Mouse (Mus musculus) adrenal gland, postnatal 10 days (tissue): ENCODE data around the gene Pdgfra. TPM values are rescaled to one million over a fixed set of nuclear protein-coding genes. Genes with fewer than 3 reads are reported as not detected.

Source experiments
- DNase-seq: peaks from one replicate; pipeline ENCODE4 v3.0.0; 2021; ENCODE audit warnings: mixed read lengths
- microRNA-seq: library from miRNA; unstranded; fragments of <30 nt; microRNA quantifications from one replicate; pipeline ENCODE4 v1.2.0, GENCODE M21; 2021
- total RNA-seq, 2 experiments: library from RNA; stranded (reverse); gene quantifications; 2 replicates each; pipeline ENCODE4 v1.2.3; 2021

Gene Pdgfra
- total RNA-seq, 2 experiments from 2014 or later, result 32.1 to 35.6 TPM

DNA sequence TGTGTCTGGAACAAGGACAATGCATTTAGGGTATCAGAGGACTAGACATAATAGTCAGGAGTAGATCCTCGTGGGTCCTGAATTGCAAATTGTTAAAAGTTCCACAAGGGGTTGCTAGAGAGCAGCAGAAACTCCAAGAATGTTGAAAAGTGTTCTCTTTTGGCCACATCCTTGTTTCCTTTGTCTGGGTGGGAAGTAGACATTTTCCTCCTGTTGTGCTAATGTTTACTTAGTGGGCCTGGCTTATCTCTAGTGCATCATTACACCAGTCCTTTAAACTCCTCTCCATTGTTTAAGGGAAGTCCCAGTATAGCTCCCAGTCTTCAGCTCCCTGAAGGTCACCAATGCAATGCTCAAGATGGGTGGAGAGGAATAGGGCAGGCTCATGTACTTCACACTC, 57.9 kb downstream of the Pdgfra start:
- DNase-seq, result peak; percentile 10

DNA sequence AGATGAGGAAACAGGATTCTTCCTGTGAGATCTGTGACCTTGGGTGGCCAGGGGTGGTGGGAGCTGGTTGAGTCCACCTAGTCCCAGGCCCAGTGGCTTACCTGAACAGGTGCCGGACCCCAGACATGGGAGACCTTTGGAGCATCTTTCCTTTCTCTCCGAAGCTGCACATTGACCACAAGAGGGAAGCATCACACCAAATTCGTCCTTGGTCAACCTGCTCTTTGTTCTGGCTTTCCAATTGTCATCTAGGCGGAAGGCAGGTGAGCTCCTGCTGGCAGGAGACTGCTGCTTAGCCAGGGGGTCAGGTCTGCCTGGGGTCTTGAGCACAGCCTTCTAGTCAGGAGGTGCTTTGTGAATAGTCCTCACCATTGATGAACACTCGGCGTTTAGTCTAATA, 62.4 kb downstream of the Pdgfra start:
- DNase-seq, result peak; percentile 12

DNA sequence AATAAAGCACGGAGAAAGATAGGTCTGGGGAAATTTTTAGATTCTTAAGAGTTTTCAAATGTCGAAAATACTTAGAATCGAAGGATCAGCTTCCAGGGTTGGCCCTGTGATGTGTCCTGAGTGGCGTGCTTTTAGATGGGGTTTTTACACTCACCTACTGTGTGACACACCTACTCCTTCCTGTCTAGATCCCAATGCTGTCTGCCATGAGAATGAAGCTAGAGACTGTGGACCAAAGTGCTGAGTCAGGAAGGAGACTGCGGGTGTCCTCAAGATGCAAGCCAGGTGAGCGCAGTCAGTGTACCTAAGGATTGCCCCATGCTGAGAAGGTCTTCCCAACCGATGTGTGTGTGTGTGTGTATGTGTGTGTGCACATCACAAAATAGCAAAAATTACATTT, 62.8 kb downstream of the Pdgfra start:
- DNase-seq, result no peak

DNA sequence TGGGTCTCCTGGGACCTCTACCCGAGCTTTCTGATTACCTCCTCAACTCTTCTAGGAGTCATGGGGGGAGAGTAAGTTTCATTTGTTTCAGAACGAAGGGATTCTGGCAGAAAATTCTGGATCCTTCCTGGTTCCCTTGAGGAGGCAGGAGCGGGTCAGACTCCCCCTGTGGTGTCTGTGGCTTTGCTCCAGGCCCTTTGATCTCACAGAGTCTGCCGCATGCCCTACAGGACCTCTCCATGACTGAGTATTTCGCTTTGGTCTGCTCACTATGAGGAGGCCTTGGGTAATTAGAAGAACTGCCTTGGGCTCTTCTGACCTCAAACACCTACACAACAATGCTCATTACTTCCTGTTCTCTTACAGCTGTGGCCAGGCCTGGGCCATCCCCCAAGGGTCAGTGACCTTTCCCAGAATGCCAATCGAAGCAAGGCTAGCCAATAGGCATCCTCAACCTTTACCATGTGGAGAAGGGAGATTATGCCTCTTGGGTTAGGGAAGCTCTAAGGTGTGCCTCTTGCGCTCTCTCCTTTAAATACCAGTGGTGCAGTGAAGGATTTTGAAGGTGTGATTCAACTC, 63.7 kb downstream of the Pdgfra start:
- no peak for DNase-seq

DNA sequence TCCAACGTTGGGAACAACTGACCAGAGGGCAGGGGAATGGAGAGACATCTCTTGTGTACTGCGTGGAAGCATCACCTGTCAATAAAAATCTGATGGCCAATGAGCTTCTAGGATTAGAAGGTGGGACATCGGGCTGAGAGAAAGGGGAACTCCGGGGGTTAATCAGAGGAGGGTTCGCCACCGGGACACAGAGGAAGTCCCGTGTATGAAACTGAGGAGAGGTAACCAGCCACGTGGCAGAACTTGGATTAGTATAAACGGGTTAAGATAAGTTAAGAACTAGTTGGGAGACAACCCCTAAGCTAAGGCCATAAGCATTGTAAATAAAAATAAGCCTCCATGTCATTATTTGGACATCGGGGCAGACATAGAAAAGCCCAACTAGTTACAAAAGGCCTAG, 69.5 kb downstream of the Pdgfra start:
- DNase-seq, result no peak

DNA sequence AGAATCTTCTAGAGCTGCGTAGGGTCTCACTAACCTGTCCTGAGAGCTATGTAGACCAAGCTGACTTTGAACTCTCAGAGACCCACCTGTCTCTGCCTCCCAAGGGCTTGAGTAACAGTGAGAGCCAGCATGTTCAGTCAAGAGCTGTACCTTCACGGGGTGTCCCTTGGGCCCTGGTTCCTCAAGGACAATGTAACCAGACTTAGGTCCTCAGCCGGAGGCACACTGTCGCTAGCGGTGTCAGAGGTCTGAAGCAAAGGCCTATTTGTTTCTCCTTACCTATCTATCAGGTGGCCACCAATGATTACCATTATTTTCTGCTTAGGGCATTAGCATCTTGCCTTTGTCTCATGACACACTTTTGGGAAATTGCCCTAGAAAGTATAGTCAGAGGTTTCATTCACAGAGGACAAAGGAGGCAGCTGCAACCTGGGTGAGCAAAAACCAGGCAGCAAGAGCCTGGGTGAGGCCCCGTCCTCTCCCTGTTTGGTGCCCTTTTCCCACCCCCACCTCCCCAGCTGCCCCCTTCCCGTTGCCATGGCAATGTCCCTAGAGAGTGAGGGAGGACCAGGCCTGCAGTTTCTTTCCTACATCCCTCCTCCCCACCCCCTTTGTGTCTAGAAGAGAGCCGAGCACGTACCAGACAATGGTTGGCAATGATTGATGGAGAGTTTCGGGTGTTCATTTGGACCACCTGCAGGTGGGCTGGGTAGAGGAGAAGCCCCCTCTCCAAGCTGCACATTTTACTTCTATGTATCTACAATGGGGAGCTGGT, 70.6 kb downstream of the Pdgfra start:
- no peak for DNase-seq

DNA sequence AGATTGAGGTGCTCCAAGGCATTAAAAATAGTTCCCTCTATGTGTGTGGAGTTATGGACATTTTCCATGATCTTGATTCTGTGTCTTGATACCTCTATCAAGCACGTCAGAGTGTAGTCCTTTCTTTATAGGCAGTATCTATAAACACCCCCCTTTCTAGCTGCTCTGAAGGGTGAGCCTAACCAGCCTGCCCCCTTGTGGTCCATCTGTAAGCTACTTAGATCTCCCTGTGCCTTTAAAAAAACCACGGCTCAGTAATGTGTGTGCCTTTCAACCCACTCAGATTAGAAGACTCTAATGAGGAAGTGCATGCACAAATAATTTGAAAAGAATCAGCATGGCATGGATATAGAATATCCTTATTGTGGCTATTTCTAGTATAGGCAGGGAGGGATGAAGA, 86.3 kb downstream of the Pdgfra start:
- DNase-seq, result no peak

DNA sequence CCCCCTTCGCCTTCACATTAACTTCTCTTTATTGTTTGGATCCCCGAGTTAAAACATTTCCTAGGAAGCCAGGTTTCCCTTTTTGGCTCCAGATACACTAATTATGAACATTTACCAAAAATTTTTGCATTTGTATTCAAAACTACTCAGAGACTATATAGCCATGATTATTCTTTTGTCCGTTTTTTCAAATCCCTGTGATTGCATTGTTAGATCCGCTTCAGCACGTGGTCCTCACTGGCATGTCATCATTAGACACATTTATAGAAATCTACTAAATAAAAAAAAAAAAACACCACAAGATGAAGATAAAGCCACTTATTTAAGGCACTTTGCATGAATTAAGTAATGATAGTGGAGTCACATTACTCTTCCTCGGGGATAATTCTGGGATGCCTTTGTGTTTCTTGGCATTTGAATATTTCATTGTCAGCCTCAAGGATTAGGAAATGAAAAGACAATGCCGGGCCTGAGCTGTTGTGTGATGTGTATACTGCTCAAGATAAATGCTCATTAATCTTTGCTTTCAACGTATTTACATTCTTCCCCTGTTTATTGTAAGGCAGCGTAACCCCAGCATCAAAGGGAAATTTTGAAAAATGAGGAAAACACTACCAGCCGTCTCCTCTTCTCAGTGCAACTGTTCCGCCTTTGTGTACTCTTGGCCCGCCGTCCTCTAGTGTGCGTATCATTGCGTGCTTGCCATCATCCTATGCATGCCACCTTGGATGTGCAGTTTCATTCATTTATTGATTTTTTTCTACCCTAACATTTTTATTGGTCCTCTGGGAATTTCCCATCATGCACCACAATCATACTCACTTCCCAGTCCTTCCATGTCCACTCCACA, 87.1 kb downstream of the Pdgfra start:
- no peak for DNase-seq

DNA sequence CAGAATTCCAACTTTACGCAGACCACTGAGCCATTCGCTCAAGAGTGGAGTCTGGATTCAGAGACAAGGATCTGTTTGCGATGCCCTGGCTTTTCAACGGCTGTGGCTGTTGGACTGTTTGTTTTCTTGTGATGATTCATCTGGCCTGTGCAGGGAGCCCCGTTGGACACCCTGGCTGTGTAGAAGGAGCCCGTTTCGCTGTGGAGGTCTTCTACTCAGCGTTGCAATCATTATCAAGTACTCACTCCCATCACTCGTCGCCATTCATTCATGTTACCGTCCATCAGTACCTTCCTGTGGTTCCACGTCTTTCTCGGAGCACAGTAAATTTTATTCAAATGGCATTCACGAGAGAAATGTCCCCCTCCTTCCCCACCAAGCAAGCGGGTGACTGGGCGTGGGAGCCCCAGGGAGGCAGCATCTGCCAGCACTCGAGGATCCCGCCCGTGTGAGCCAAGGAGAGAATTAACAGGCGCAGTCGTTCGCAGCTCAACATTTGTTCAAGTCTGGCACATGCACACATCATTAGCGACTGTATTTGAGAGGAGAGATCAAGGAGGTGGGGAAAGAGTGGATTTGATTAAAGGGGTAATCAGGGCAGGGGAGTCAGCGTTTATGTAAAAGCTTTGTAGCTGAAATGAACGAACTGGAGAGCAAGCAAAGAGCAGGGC, 95.1 kb downstream of the Pdgfra start:
- no peak for DNase-seq

Small RNA genes within 50 kb of the gene (microRNA-seq; reads per million reads assigned to microRNA genes)
- gene Mir7025, result not detected

Other genes starting within 250 kb of the Pdgfra start
- gene Chic2, start 107.5 kb upstream of the Pdgfra start, total RNA-seq, result 10 to 100 TPM; 34.2 to 38.2 TPM
- not detected for gene Gsx2, start 76.7 kb upstream of the Pdgfra start, total RNA-seq